Mouse (Mus musculus): ENCODE data around the gene Rhox9. TPM values are rescaled to one million over a fixed set of nuclear protein-coding genes. Genes with fewer than 3 reads are reported as not detected.
"Not testable (repeated sequence)": the region's sequence is repeated elsewhere in the genome, so short reads cannot be mapped to it uniquely, and the experiment has no call there.

The Rhox9 gene
- not detected in 2 replicates for polyA plus RNA-seq (2015; fragmentation: Nextera tagmentation; extraction: Ambion mirVana)

- DNase-seq; H3K9me3 ChIP-seq (ENCODE audit: low read length); ATAC-seq; H3K4me2 ChIP-seq (ENCODE audit: low read depth, low read length); H3K4me1 ChIP-seq (ENCODE audit: insufficient read depth); H3K27ac ChIP-seq (ENCODE audit: low read depth); H3K4me3 ChIP-seq (ENCODE audit: low read depth, low read length); H3K36me3 ChIP-seq (replicated peaks; ENCODE audit: insufficient read depth, low read length); H3K27me3 ChIP-seq (ENCODE audit: insufficient read depth, low read length); H3K9ac ChIP-seq (replicated peaks): not testable (repeated sequence)
- WGBS (ENCODE audit: insufficient replicate concordance): 92% methylated on average over 7 of the region's 18 CpGs
These were observed at the start of gene Rhox9 for GRCm38 (mm10) chrX:37901670-37902069. Rhox9 (minus strand) TSS chrX:37901770.

DNA sequence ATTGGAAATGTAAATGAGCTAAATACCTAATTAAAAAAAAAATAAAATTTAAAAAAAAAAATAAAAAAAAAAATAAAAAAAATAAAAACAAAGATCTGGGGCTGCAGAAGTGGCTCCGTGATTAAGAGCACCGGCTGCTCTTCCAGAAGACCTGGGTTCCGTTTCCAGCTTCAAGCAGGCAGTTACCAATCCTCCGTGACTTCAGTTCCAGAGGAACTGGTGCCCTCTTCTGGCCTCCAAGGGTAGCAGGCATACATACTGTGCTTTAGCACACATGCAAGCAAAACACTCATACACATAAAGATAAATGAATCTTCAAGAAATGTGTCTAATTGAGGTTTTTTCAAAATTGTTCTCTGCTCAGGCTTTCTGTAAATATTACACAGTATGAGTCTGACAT, 14.7 kb upstream of the Rhox9 start:
- WGBS (ENCODE audit: insufficient replicate concordance): 70% methylated on average over 4 of the region's 4 CpGs
- no peaks in the 10 kb centered on the region for H3K4me1 ChIP-seq (ENCODE audit: insufficient read depth)
- DNase-seq (no peak), ATAC-seq (no peak)
- H3K36me3 ChIP-seq (replicated peaks; ENCODE audit: insufficient read depth, low read length): no peaks in the 10 kb centered on the region
- H3K4me3 ChIP-seq (ENCODE audit: low read depth, low read length): no peak overlapping the region
- no peaks in the 10 kb centered on the region for H3K27me3 ChIP-seq (ENCODE audit: insufficient read depth, low read length)
- no peaks in the 10 kb centered on the region for H3K9me3 ChIP-seq (ENCODE audit: low read length)
- no peak overlapping the region for H3K9ac ChIP-seq (replicated peaks)
- TF ChIP-seq EP300 (IDR thresholded peaks at IDR 0.05; ENCODE audit: low read depth) (no peak), CTCF (IDR thresholded peaks at IDR 0.05; ENCODE audit: low read depth) (no peak)
- H3K27ac ChIP-seq (ENCODE audit: low read depth): no peak overlapping the region
- H3K4me2 ChIP-seq (ENCODE audit: low read depth, low read length): no peak overlapping the region

DNA sequence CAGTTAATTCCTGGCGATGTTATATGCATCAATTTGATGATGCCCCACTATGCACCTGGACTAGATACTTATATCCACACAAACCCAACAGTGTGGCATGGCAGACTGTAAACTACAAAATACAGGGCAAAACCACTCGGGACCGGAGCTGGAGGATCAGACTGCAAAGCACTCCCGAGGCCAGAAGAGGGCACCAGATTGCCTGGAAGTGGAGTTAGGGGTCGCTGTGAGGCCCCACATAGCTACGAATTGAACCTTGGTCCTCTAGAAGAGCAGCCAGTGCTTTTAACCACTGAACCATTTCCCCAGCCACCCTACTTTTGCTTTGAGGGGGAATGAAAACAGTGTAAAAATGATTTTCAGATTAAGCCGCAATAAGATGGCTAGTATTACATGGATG, 7.0 kb upstream of the Rhox9 start:
- Histone ChIP-seq H3K4me3 (ENCODE audit: low read depth, low read length) (no peak overlapping the region), H3K4me2 (ENCODE audit: low read depth, low read length) (no peak overlapping the region), H3K9ac (replicated peaks) (no peak overlapping the region), H3K4me1 (ENCODE audit: insufficient read depth) (no peaks in the 10 kb centered on the region), H3K36me3 (replicated peaks; ENCODE audit: insufficient read depth, low read length) (no peaks in the 10 kb centered on the region), H3K9me3 (ENCODE audit: low read length) (no peaks in the 10 kb centered on the region), H3K27ac (ENCODE audit: low read depth) (no peak overlapping the region), H3K27me3 (ENCODE audit: insufficient read depth, low read length) (no peaks in the 10 kb centered on the region)
- 56% methylated on average over 7 of the region's 7 CpGs for whole genome bisulfite sequencing (ENCODE audit: insufficient replicate concordance)
- no peak for ATAC-seq
- no peak for TF ChIP-seq EP300 (IDR thresholded peaks at IDR 0.05; ENCODE audit: low read depth)
- no peak for TF ChIP-seq CTCF (IDR thresholded peaks at IDR 0.05; ENCODE audit: low read depth)
- no peak for DNase-seq

DNA sequence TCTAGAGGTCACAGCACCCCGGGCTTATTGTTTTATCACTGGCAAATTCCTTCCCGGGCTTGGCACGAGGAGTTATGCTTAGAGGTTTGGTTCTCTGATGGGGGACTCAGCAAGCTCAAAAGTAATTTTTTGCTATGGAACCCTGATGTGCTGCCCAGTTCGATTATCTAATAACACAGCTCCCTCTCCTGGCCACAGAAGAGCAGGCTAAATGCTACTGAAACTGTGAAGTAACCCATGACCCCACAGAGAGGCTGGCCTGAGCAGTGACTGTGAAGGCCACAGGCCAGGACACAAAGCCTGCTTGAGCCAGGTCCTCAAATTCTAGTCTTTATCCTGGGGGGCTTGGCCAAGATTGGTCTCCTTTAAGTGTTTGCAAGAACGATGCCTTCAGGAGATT, 2.2 kb upstream of the Rhox9 start:
- 65% methylated on average over 5 of the region's 5 CpGs for WGBS (ENCODE audit: insufficient replicate concordance)
- Histone ChIP-seq H3K9me3 (ENCODE audit: low read length) (no peaks in the 10 kb centered on the region), H3K9ac (replicated peaks) (no peak overlapping the region), H3K4me3 (ENCODE audit: low read depth, low read length) (no peak overlapping the region), H3K27me3 (ENCODE audit: insufficient read depth, low read length) (no peaks in the 10 kb centered on the region), H3K4me2 (ENCODE audit: low read depth, low read length) (no peak overlapping the region), H3K4me1 (ENCODE audit: insufficient read depth) (no peaks in the 10 kb centered on the region), H3K27ac (ENCODE audit: low read depth) (no peak overlapping the region), H3K36me3 (replicated peaks; ENCODE audit: insufficient read depth, low read length) (no peaks in the 10 kb centered on the region)
- ATAC-seq: no peak
- no peak for TF ChIP-seq EP300 (IDR thresholded peaks at IDR 0.05; ENCODE audit: low read depth)
- peak; percentile 18; the same call in 1 of the 2 replicates for TF ChIP-seq CTCF (IDR thresholded peaks at IDR 0.05; ENCODE audit: low read depth)
- DNase-seq: no peak

GRCm38 (mm10) chrX:37897132-37897531, 4.4 kb downstream of the Rhox9 start, which contains the start of gene Rhox7b:
Rhox7b (minus strand) TSS chrX:37897232.
- not testable (repeated sequence) for H3K4me2 ChIP-seq (ENCODE audit: low read depth, low read length)

DNA sequence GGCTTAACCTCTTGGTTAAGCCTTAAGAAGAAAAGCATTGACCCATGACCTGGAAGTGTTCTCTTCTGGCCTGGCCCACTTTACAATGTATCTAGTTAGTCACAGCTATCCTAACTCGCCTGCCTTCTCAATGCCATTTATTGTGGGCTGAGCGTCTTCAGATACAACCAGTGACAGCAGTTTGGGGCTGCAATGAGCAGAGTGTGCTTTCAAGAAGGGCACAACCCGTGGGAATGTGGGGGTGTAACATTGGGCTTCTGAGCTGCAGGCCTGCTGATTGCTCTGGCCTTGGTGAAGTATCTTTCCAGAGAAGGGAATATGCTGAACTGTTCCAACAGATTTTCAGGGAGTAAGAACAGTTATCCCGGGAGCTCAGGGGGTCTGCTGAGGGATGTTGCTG, 22.7 kb downstream of the Rhox9 start, which contains the start of gene Rhox8:
Gene Rhox8, minus strand, starts transcription at position 101 of the 400 bp plus-strand sequence.
- no peak within 1 kb of the TSS for H3K27ac ChIP-seq (ENCODE audit: low read depth)
- no peaks in the 10 kb centered on the region for H3K36me3 ChIP-seq (replicated peaks; ENCODE audit: insufficient read depth, low read length)
- DNase-seq (no peak), ATAC-seq (no peak)
- TF ChIP-seq EP300 (IDR thresholded peaks at IDR 0.05; ENCODE audit: low read depth) (no peak), CTCF (IDR thresholded peaks at IDR 0.05; ENCODE audit: low read depth) (no peak)
- no peaks in the 10 kb centered on the region for H3K27me3 ChIP-seq (ENCODE audit: insufficient read depth, low read length)
- H3K9ac ChIP-seq (replicated peaks): no peak within 1 kb of the TSS
- H3K9me3 ChIP-seq (ENCODE audit: low read length): no peaks in the 10 kb centered on the region
- H3K4me3 ChIP-seq (ENCODE audit: low read depth, low read length): no peak within 1 kb of the TSS
- 69% methylated on average over 4 of the region's 4 CpGs for WGBS (ENCODE audit: insufficient replicate concordance)
- H3K4me2 ChIP-seq (ENCODE audit: low read depth, low read length): no peak within 1 kb of the TSS
- H3K4me1 ChIP-seq (ENCODE audit: insufficient read depth): no peaks in the 10 kb centered on the region

More at GRCm38 (mm10) chrX:37897132-37897531, 4.4 kb downstream of the Rhox9 start, which contains the start of gene Rhox7b:
- not testable (repeated sequence) for H3K4me1 ChIP-seq (ENCODE audit: insufficient read depth); H3K27me3 ChIP-seq (ENCODE audit: insufficient read depth, low read length); H3K4me3 ChIP-seq (ENCODE audit: low read depth, low read length); H3K9ac ChIP-seq (replicated peaks); H3K9me3 ChIP-seq (ENCODE audit: low read length); H3K27ac ChIP-seq (ENCODE audit: low read depth); ATAC-seq; DNase-seq; H3K36me3 ChIP-seq (replicated peaks; ENCODE audit: insufficient read depth, low read length)
- 71% methylated on average over 9 of the region's 9 CpGs for WGBS (ENCODE audit: insufficient replicate concordance)

- no peak overlapping the region for H3K27ac ChIP-seq (ENCODE audit: low read depth)
- H3K4me2 ChIP-seq (ENCODE audit: low read depth, low read length): no peak overlapping the region
- 89% methylated on average over 2 of the region's 2 CpGs for WGBS (ENCODE audit: insufficient replicate concordance)
- no peaks in the 10 kb centered on the region for H3K9me3 ChIP-seq (ENCODE audit: low read length)
- DNase-seq (no peak), ATAC-seq (no peak)
- TF ChIP-seq EP300 (IDR thresholded peaks at IDR 0.05; ENCODE audit: low read depth) (no peak), CTCF (IDR thresholded peaks at IDR 0.05; ENCODE audit: low read depth) (no peak)
- H3K9ac ChIP-seq (replicated peaks): no peak overlapping the region
- no peaks in the 10 kb centered on the region for H3K36me3 ChIP-seq (replicated peaks; ENCODE audit: insufficient read depth, low read length)
- H3K4me3 ChIP-seq (ENCODE audit: low read depth, low read length): no peak overlapping the region
- no peaks in the 10 kb centered on the region for H3K27me3 ChIP-seq (ENCODE audit: insufficient read depth, low read length)
- no peaks in the 10 kb centered on the region for H3K4me1 ChIP-seq (ENCODE audit: insufficient read depth)
These were observed 29.9 kb downstream of the Rhox9 start for GRCm38 (mm10) chrX:37871641-37872040.

Other genes starting within 250 kb of the Rhox9 start
- not detected in 2 replicates for gene Rhox3h, start 233.0 kb downstream of the Rhox9 start, polyA plus RNA-seq (2015; fragmentation: Nextera tagmentation; extraction: Ambion mirVana)
- gene Rhox2h, start 228.5 kb downstream of the Rhox9 start, polyA plus RNA-seq (2015; fragmentation: Nextera tagmentation; extraction: Ambion mirVana): not detected in 2 replicates
- gene Rhox5, start 96.9 kb downstream of the Rhox9 start, polyA plus RNA-seq (2015; fragmentation: Nextera tagmentation; extraction: Ambion mirVana): 1.3 and 1.4 TPM in 2 replicates
- gene Rhox6, start 74.9 kb downstream of the Rhox9 start, polyA plus RNA-seq (2015; fragmentation: Nextera tagmentation; extraction: Ambion mirVana): not detected in 2 replicates
- not detected in 2 replicates for gene Rhox7a, start 70.1 kb downstream of the Rhox9 start, polyA plus RNA-seq (2015; fragmentation: Nextera tagmentation; extraction: Ambion mirVana)
- not detected in 2 replicates for gene Rhox8, start 22.8 kb downstream of the Rhox9 start, polyA plus RNA-seq (2015; fragmentation: Nextera tagmentation; extraction: Ambion mirVana)
- not detected in 2 replicates for gene Rhox7b, start 4.5 kb downstream of the Rhox9 start, polyA plus RNA-seq (2015; fragmentation: Nextera tagmentation; extraction: Ambion mirVana)
- not detected in 2 replicates for gene Btg1-ps1, start 117.0 kb upstream of the Rhox9 start, polyA plus RNA-seq (2015; fragmentation: Nextera tagmentation; extraction: Ambion mirVana)
- not detected in 2 replicates for gene Btg1-ps2, start 141.3 kb upstream of the Rhox9 start, polyA plus RNA-seq (2015; fragmentation: Nextera tagmentation; extraction: Ambion mirVana)
- not detected in 2 replicates for gene Rhox10, start 164.7 kb upstream of the Rhox9 start, polyA plus RNA-seq (2015; fragmentation: Nextera tagmentation; extraction: Ambion mirVana)
- not detected in 2 replicates for gene Rhox11, start 183.4 kb upstream of the Rhox9 start, polyA plus RNA-seq (2015; fragmentation: Nextera tagmentation; extraction: Ambion mirVana)
- not detected in 2 replicates for gene Rhox12, start 209.1 kb upstream of the Rhox9 start, polyA plus RNA-seq (2015; fragmentation: Nextera tagmentation; extraction: Ambion mirVana)
- gene Rhox13, start 219.4 kb upstream of the Rhox9 start, polyA plus RNA-seq (2015; fragmentation: Nextera tagmentation; extraction: Ambion mirVana): not detected in 2 replicates

All from liver, postnatal 0 days (tissue).